Mouse (Mus musculus): ENCODE measurements around the gene Calml4.
A peak's percentile ranks its signal among the peaks of the same experiment; 100 is the strongest.
"Not testable (repeated sequence)": the region's sequence is repeated elsewhere in the genome, so short reads cannot be mapped to it uniquely, and the experiment has no call there.

The Calml4 gene

GRCm38 (mm10) chr9:62857719-62858261, at the start of gene Calml4:
TSS of gene Calml4 (plus strand) at chr9:62858080.
- no peak for DNase-seq

GRCm38 (mm10) chr9:62810095-62810494, 47.8 kb upstream of the Calml4 start:
- DNase-seq, result no peak

- no peak for DNase-seq
These were observed 47.1 kb upstream of the Calml4 start for GRCm38 (mm10) chr9:62810543-62811515.

GRCm38 (mm10) chr9:62811516-62812121, 46.3 kb upstream of the Calml4 start, which contains the start of gene Fem1b:
TSS of gene Fem1b (minus strand) at chr9:62811934.
- DNase-seq, result peak; percentile 92

DNA sequence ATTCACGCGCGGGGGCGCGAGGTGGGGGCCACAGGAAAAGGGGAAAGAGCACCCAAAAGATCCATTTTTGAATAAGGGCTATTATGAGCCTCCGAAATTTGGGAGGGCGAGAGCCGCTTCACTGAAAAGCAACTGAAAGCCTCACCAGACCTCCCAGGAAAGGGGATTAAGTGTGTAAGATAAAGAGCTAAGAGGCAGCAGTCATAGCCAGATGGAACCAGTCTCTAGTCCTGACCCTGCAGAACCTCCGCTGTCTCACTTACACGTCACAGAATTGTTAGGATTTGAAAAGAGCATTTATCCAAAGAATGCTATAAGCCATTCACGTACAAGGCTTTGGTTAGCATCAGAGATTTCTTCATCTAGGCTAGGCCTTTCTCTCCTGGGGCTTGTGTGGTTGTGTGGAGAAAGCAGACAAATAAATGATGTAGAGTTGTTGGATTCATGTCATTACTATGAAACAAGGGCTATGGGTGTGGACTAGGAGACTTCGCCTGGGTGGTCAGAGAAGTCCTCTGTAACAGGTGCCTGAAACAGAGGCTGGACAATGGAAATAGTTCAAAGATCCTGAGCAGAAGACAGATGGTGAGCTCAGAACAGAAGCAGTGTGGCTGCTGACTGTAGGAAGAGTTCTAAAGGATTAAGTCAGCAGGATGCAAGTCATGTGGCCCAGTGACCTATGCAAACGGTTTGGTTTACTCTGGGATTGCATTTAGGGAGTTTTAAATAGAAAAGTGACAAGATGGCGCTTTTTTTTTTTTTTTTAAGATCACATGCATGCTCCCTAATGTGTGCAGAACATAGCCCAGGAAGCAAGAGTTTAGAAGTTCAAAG, 45.4 kb upstream of the Calml4 start:
- no peak for DNase-seq

DNA sequence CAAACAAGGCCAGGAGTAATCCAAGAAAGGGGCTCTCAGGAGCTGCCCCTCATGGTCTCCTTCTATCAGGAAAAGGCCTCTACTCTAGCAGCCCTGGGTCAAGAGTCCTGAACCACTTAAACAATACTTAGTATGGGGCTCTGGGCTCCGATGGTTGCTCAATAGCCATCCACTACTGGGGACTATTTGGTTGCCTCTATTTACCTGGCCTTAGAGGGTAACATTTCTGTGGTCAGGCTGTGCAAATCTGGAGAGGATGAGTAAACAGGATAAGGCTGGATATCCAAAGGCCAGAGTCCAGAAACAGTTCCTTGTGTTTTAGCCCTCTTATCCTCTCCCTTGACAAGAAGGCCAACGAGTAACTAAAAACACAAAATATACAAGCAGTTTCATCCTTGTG, 43.1 kb upstream of the Calml4 start:
- DNase-seq, result no peak

- no peak for DNase-seq
These were observed 41.4 kb upstream of the Calml4 start for GRCm38 (mm10) chr9:62816323-62817098.

DNA sequence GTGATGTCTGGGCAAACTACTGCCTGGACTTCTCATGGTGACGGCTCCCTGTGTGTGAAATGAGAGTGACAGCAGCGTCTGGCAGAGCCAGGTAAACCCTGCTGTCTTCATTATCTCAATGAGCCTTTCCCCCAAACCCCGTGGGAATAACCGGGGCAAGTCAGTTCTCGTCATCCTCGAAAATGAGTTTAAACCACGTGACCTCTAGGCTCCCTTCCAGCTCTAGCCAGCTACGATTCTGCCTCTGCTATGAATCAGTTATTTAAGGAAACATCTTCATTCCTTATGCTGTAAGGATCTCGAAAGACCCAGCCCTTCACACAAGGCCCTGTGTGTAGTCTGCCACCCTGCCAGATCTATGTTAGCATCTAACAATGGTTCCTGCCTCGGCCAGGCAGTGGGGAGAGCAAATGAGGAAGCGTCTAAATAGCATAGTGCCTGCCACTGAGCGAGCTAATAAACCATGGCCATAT, 40.7 kb upstream of the Calml4 start:
- DNase-seq, result no peak

- DNase-seq, result no peak
These were observed 39.9 kb upstream of the Calml4 start for GRCm38 (mm10) chr9:62817828-62818614.

DNA sequence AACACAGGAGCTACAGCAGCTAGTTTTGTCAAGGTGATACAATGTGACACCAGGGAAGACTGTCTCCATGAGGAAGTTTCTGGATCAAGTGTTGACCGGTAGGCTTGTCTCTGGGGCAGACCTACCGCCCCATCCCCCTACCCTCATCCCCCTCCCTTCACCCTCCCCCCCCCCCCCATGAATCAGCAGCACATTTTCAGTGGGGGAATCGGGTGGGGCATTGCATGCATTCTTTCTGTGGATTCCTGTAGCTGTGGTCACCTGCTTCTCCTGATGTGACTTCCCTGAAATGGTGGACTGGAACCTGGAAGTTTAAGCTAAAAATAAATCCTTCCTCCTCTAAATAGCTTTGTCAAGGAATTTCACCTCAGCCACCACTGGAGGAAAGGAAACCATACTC, 38.4 kb upstream of the Calml4 start:
- DNase-seq, result no peak

DNA sequence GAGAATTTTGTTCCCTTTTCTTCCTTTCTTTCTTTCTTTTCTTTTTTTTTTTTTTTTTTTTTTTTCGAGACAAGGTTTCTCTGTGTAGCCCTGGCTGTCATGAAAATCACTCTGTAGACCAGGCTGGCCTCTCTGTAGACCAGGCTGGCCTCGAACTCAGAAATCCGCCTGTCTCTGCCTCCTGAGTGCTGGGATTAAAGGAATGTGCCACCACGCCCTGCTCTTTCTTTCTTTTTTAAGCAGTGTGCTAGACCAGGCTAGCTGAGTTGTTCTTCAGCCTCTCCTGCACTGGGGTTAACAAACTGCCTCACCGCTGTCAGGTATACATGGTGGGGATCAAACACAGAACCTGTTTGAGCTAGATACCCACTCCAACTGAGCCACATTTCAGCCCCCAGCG, 38.0 kb upstream of the Calml4 start:
- not testable (repeated sequence) for DNase-seq

DNA sequence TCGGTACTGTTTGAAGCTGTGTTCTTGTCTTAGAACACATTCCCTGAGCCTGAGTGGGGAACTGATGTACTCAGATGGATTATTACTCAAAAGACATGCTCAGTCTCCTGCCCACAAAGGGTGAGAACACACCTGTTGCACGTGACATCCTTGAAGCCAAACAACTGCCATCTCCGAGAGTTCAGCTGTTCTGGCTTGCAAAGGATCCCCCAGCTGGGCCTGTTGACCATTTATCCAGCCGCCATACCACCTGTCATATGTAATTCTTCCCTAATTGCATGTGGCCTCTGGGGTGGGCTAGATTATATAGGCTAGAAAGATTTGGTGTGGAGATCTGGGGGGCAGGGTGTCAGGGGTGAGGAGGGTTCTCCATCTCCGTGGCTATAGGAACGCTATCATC, 37.1 kb upstream of the Calml4 start:
- no peak for DNase-seq

DNA sequence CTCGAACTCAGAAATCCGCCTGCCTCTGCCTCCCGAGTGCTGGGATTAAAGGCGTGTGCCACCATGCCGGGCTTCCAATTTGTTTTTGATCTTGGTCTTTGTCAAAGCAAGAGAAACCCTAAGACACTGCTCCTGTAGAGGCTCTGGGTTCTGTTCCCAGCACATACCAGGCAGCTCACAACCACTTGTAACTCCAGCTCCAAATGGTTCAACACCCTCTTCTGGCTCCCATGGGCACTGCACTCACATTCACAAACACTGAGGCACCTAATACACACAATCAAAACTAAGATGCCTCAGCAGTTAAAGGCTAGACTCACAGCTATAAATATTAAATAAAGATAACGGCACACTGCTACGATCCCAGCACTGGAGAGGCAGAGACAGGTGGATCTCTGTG, 36.1 kb upstream of the Calml4 start:
- no peak for DNase-seq

GRCm38 (mm10) chr9:62825791-62826393, 32.0 kb upstream of the Calml4 start:
- DNase-seq, result no peak

GRCm38 (mm10) chr9:62826456-62826855, 31.4 kb upstream of the Calml4 start:
- DNase-seq, result no peak

GRCm38 (mm10) chr9:62827939-62828652, 29.8 kb upstream of the Calml4 start:
- no peak for DNase-seq

- peak; percentile 94 for DNase-seq
These were observed 29.2 kb upstream of the Calml4 start for GRCm38 (mm10) chr9:62828662-62829086.

DNA sequence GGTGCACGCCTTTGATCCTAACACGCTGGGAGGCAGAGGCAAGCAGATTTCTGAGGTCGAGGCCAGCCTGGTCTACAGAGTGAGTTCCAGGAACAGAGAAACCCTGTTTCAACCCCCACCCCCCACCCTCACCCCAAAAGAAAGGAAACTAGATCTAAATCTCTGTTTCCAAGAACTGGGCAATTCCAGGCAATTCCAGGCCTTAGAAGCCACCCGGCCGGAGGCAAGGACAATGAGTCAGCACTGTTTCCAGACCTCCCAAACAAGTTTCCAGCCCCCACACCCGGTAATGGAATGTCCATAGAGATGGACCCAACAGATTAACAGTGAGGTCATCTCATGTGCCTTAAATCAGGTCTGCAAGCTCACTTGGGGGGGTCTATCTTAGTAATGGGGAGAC, 28.0 kb upstream of the Calml4 start:
- DNase-seq, result no peak

DNA sequence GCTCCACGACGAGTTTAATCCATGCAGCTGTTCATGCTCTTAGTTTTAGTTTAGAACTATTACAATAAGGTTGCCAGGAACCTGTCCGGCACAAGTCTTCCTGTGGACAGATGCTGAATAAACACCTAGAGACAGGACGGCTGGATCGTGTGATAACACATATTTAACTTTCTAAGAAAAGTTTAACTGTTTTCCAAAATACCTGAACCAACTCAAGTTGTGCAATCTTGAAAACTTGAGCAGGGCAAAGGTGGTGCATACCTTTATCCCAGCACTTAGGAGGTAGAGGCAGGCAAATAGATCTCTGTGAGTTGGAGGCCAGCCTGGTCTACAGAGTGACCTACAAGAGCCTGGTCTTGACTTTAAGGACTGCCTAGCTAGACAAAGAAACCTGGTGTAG, 23.0 kb upstream of the Calml4 start:
- no peak for DNase-seq

Data from cerebellum, adult 11-12 months (tissue).